Mouse (Mus musculus) left cerebral cortex, adult 8-10 months (tissue): Measurements from ENCODE around the gene Rgl2. TPM values are rescaled to one million over a fixed set of nuclear protein-coding genes. Genes with fewer than 3 reads are reported as not detected.

Source experiments
- DNase-seq, 2 experiments: peaks; one replicate each; pipeline ENCODE4 v3.0.0; 2022; ENCODE audit warnings: low spot score in 2 of 2
- total RNA-seq, 4 experiments: library from RNA; stranded (reverse); gene quantifications; 2 replicates each; pipeline ENCODE4 v1.2.4; 2022

Gene Rgl2
- total RNA-seq, 4 experiments from 2014 or later, result 48.9 to 73.4 (median 60.6) TPM

DNA sequence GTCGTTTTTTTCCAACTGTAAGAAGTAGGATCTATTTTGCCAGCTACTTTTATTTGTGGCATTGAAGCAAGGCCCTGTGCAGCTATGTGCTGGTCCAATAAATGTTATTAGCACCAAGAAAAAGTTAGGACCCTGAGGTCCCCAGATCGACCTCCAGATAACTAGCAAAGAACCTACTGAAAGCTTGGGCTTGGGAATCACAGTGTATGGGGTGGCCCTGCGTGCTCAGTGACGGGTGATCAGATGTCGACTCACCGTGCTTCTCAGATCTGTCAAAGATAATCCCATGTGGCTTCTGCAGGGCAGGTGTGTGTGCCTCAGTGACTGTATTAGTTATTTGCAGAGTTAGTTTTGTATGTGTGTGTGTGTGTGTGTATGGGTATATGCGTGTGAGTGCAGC lies 8.0 kb upstream of the Rgl2 start:
- DNase-seq, result peak in 1 of 2 experiments; percentile 8

DNA sequence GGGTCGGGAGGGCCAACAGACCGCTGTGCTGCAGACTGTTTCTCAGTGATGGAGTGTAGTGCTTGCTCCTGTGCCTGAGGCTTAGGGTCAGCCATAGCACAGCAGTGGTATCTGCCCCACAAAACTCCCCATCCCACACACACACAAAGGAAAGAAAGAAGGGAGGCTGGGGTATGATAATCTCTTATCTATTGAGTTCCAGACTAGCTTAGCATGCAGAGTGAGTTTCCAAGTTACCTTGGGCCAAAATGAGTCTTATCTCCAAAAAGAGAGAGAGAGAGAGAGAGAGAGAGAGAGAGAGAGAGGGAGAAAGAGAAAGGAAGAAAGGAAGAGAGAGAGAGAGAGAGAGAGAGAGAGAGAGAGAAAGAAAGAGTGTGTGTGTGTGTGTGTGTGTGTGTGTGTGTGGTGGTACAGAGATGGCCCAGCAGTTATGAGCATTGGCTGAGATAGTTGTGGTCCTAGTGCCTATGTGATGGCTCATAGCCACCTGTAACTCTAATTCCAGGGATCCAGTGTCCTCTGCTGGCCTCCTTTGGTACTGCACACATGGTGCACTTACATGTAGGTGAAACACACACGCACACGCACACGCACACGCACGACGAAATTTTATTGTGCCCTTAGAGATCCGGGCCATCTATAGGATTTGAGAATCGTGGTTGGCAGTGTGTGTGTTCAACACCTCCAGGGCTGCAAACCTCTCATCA lies 4.6 kb upstream of the Rgl2 start:
- DNase-seq, result no peak

DNA sequence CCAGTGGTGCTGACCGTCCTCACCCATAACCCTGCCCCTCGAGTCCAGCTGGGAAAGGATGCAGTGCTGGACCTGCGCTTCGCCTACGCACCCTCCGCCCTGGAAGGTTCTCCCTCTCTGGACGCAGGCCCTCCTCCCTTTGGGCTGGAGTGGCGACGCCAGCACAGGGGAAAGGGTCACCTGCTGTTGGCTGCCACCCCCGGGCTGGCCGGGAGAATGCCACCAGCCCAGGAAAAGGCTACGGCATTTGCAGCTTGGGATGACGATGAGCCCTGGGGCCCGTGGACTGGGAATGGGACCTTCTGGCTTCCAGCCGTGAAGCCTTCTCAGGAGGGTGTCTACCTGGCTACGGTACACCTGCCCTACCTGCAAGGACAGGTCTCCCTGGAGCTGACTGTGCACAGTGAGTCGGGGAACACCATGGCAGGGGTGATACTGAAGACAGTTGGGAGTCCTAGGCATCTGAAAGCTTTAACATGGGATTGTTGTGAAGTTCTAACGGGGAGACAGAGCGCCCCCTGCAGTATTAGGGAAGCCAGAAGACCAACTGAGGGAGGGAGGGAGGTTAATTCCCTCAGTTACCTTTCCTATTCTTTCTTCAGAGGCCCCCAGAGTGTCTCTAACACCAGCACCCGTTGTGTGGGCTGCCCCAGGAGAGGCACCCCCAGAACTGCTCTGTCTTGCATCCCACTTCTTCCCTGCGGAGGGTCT lies 3.8 kb upstream of the Rgl2 start:
- no peak for DNase-seq

DNA sequence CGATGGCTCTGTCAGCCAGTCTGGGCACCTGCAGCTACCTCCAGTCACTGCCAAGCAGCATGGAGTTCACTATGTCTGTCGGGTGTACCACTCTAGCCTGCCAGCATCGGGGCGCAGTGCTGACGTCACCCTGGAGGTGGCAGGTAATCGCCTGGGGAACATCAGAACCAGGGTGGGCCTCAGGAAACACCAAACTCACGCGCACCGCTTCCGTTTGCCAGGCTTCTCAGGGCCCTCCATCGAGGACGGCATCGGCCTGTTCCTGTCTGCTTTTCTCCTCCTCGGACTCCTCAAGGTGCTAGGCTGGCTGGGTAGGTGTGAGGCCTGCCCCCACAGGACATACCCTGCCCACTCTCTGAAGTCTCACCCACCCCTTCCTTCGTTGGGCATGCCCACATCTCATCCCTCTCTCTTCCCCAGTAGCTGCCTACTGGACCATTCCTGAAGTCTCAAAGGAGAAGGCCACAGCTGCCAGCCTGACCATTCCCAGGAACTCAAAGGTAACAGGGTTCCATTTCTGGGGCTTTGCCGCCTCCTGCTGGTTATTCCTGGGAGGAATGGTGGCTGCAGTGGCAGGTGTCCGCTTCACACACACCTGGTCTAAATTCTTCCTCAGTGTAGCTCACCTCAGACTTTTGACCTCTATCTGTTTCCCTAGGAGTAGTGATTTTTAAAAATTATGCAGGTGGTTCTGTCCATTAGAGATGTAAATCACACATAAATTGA lies 3.0 kb upstream of the Rgl2 start:
- DNase-seq, result no peak

DNA sequence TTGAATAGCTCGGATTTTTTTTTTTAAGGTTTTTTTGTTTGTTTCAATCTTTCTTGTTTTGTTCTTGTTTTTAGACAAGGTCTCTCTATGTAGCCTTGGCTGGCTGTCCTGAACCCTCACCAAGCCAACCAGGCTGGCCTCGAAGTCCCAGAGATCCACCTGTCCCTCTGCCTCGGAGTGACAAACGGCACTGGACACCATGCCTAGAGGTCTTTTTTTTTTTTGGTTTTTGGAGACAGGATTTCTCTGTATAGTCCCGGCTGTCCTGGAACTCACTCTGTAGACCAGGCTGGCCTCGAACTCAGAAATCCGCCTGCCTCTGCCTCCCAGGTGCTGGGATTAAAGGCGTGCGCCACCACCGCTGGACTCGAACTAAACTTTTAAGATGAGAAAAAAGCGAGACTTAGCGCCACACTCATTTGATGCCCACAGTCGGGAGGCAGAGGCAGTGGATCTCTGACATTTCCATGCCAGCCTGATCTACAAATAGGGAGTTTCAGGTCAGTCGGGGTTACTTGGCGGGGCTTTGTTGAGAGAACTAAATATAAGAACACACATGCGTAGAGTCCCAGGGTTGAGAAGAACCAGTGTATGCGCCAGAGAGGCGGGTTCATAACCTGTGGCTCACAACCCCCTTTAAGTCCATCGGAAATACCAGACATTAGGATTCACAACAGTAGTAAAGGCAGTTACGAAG lies 944 bp upstream of the Rgl2 start:
- DNase-seq, result no peak

DNA sequence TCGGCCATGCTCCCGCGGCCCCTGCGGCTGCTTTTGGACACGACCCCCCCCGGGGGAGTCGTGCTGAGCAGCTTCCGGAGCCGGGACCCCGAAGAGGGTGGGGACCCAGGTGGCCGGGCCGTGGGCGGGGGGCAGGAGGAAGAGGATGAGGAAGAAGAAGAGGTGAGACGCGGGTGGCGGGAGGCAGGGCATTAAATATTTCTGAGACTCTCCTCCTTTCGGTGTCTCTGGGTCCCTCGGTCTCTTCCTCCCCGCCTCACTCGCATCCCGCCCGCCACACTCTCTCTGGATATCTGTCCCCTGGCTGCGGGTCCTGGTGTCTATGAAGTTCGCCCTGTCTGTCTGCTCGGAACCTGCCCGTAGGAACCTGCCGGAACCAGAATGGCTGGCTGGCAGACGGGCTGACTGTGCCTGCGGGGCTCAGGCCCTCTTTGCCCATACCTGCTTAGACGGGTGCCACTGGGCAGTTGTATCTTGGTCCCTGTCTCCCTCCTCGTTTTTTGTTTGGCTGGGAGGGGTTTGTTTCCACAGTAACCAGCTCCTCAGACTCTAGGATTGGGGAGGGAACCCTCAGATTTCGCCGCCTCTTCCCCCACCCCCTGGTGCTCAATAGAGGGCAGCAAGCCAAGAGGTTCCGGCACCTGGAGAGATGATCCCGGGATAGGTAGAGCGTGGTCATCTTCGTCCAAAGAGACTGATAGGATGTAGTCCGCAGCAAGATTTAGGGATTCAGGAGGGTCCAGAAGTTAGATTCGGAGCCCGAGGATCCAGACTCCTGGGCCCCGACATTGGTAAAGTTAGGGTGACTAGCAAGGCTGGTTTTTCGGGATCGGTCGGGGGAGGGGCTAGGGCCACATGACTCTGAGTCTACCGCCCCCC lies 1.2 kb downstream of the Rgl2 start:
- DNase-seq, result peak in 1 of 2 experiments; percentile 68

DNA sequence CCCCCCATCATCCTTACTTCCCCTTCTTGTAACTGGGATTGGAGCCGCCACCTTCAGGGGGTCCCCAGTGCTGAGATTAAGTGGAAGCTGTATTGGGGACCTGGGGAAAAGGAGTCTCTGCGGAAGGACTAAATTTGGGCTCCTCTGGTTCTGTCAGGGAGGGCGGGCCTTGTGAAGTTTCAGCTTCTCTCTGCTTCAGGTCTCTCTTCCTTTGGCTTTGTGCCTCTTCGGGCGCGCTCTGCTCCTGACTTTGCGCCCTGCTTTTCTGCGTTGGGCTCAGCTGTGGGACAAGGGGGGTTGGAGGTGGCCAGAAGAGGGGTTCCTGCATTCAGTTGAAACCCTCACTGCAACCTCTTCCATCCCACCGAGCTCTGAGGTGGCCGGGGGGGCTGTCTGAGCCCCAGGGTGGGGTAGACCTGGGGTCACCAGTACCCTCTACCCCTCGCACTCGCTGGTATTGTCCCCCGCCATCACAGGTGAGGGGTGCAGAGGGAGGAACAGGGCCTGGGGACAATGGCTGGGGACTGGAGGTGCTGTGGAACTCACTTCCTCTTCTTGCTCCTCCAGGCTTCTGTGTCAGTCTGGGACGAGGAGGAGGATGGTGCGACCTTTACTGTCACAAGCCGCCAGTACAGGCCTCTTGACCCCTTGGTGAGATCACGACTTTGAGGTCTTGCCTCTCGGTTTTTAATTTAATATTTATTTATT lies 2.0 kb downstream of the Rgl2 start:
- peak in 1 of 2 experiments; percentile 22 for DNase-seq

DNA sequence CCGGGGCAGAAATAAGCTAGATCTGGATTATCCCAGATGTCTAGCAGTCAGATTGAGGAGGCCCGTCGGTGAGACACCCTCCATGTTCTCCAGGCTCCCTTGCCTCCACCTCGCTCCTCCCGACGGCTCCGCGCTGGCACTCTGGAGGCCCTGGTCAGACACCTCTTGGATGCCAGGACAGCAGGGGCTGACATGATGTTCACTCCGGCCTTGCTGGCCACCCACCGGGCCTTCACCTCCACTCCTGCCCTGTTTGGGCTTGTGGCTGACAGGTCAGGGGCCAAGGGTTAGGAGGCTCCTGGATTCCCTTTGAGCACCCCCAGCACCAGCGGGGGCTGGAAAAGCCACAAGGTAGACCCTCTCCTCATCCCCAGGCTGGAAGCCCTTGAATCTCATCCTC lies 2.6 kb downstream of the Rgl2 start:
- DNase-seq, result peak in 1 of 2 experiments; percentile 22

DNA sequence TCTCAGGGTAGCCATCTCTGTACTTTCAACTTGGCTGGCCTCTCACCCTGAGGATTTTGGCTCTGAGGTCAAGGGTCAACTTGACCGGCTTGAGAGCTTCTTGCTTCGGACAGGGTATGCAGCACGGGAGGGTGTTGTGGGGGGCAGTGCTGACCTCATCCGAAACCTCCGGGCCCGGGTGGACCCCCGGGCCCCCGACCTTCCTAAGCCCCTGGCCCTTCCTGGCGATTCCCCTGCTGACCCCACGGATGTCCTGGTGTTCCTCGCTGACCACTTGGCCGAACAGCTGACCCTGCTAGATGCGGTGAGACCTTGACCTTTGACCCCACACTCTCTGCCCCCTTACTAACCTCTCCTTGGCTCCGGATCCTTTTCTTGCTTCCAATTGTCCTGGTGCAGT lies 3.1 kb downstream of the Rgl2 start:
- no peak for DNase-seq

DNA sequence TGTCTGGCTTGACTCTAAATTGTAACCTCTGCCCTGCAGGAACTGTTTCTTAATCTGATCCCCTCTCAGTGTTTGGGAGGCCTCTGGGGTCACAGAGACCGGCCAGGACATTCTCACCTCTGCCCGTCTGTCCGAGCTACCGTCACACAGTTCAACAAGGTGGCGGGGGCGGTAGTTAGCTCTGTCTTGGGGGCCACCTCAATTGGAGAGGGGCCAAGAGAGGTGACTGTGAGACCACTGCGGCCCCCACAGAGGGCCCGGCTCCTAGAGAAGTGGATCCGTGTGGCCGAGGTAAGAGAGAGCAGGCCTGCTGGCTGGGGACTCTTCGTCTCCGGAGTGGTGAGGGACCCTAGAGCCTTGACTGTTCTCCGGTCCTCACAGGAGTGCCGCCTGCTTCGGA lies 3.6 kb downstream of the Rgl2 start:
- peak in 1 of 2 experiments; percentile 17 for DNase-seq

DNA sequence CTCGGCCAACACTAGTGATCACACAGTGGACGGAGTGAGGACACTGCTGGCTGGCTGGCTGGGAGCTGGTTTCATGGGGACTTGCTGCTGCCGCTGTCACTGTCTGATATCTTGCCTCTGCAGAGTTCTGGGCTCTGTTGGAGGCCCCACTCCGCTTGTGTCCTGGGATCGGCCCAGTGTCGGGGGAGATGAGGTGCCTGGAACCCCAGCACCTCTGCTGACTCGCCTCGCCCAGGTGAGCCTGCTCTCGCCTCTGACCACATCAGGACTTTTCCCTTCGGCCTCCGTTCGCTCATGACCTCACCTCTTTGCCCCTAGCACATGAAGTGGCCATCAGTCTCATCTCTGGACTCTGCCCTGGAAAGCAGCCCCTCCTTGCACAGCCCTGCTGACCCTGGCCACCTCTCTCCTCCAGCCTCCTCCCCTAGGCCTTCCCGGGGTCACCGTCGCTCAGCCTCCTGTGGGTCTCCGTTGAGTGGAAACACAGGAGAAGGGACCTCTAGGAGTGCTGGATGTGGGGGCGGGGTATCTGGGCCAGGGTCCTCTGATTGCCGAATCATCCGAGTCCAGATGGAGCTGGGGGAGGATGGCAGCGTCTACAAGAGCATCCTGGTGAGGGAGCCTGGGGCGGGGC lies 6.2 kb downstream of the Rgl2 start:
- DNase-seq, result no peak

DNA sequence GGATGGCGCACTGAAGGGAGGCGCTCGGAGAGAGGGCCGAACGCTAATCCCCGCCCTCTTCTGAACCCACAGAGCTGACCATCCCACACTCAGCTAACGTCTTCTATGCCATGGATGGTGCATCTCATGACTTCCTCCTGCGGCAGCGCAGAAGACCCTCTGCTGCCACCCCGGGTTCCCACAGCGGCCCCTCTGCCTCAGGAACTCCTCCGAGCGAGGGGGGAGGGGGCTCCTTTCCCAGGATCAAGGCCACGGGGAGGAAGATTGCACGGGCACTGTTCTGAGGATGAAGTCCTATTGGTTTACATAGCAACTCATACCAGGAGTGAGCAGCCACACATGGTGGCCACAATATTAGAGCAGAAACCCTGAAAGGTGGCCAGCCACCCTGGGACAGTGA lies 7.7 kb downstream of the Rgl2 start:
- no peak for DNase-seq

DNA sequence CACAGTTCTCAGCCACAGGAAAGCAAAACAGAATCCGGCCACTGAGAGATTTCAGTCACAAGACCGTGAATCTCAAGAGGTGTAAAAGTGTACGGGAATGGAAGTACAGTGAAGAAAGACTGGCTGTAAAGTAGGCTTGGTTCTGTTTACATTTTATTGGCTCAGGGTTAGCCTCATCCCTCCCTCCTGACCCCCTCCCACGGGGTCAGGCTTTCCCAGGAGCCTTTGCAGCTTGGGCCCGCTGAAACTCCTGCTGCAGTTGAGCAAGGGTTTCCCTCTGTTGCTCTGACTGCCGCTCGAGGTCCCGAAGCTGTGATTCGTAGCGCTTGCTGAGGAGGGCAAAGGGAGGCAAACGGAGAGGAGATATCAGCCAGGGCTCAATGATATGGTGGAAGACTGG lies 9.4 kb downstream of the Rgl2 start:
- DNase-seq, result no peak

DNA sequence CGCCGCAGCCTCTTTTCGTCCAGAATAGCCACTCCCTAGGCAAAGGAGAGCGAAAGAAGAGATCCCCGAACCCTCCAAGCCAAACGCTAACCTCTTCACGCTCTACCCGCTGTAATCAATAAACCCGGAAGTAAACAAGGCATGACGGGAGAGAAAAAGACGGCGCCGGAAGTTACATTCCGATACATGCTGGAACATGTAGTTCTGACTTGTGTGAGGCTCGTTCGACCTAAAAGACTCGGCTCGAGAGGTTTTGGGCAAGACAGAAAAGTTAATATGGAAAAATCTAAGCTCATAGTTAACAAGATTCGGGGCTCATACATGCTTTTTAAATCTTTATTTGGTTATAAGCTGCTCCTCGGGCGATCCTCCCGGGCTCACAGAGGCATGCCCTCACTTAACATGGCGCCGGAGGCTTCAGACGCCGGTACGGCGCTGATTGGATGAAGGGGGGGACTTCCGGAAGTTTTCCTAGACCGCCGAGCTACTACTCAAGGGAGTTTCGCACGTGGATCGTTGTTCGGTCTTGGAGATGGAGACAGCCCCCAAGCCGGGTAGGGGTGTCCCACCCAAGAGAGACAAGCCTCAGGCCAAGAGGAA lies 11.0 kb downstream of the Rgl2 start, which contains the start of the genes Pfdn6 and Wdr46:
TSS of gene Pfdn6 (minus strand) at position 138 of the 600 bp plus-strand sequence.
TSS of gene Wdr46 (plus strand) at position 455 of the 600 bp plus-strand sequence.
- peak in 1 of 2 experiments; percentile 66 for DNase-seq

DNA sequence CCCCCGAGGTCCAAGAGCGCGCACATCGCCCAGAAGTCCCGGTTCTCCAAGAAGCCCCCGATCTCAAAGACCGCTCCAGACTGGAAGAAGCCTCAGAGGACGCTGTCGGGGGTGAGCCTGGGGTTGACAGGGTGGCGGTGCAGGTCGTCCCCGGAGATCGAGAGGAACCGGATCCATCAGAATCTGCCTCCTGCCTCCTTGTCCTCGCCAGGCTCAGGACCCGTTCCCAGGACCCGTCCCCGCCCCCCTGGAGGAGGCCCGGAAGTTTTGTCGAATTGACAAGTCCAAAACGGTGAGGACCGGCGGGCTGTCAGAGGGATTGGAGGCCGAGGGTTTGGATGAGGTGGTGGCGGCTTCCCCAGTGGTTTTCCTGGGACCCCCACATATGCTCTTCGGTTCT lies 11.6 kb downstream of the Rgl2 start:
- DNase-seq, result no peak

DNA sequence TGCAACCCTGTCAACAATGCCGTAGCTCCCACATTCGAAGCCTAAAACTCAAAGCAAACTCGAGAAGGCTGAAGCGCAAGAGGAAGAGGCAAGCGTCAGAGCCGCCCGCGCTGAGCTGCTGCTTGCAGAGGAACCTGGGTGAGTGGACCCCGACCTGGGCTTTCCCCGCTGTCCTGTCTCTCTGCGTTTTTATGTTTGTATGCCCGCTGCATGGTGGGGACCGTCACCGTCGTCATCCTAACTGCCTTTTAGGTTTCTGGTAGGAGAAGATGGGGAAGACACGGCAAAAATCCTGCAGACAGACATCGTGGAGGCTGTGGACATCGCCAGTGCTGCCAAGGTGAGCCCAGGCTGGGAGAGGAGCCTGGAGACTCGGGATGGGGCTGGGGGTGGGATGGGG lies 12.0 kb downstream of the Rgl2 start:
- no peak for DNase-seq

DNA sequence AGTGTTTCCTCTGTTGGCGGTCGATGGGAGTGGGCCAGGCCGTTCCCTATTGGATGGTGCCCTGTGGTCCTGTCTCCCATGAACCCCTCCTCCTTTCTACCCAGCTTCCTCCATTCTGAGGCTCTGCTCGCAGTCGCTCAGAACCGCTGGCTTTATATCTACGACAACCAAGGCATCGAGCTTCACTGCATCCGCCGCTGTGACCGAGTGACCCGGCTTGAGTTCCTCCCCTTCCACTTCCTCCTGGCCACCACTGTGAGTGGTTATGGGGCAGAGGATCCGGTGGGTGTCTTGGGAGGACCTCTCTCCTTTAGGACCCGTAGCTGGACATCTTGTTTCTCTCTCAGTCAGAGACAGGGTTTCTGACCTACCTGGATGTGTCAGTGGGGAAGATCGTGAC lies 14.1 kb downstream of the Rgl2 start:
- no peak for DNase-seq

DNA sequence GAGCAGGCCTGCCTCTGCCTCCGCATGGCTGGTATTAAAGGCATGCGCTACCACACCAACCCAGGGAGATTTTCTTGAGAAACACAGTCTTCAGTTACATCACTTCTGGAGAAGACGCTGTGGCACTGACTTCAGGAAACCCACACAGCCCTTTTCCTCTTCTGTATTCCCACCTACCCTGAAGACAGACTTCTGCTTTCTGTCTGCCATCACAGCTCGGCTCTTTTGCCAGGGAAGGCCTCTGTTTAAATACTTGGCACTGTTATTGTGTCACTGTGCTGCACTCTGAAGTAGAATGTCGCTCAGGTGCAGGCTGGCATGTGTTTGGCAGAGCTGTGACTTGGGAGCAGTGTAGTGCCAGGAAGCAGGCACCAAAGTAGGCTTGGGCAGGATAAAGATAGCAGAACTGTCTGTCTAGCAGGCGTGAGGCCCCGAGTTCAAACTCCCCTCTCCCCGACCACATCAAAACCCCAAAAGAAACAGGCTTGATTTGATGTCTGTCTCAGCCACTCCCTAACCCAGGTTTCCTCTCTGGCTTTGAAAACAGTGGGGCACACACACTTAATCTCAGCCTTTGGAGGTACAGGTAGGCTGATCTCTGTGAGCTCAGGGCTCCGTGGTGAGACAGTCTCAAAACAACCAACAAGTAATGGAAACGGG lies 18.2 kb downstream of the Rgl2 start:
- DNase-seq, result no peak
